Mouse (Mus musculus) liver, embryonic 12.5 days (tissue): Measurements from ENCODE around the gene Zfp354b. TPM values are rescaled to one million over a fixed set of nuclear protein-coding genes. Genes with fewer than 3 reads are reported as not detected.

Experiments used
- ATAC-seq: fragments of 200-750 bp; cut with Nextera tagmentation; 2 replicates; pipeline ENCODE4 v1.8.0; 2017; ENCODE audit warnings: moderate number of reproducible peaks, mild to moderate bottlenecking, moderate library complexity
- H3K27ac ChIP-seq: fragments of 300-500 bp; sonication (generic); 2 replicates; pipeline ENCODE4 v1.5.1; 2016; ENCODE audit warnings: mild to moderate bottlenecking
- H3K27me3 ChIP-seq: fragments of 300-500 bp; sonication (generic); replicated peaks from 2 replicates; pipeline ENCODE4 v1.6.1; 2016; ENCODE audit warnings: mild to moderate bottlenecking, moderate library complexity
- H3K36me3 ChIP-seq: fragments of 300-500 bp; sonication (generic); 2 replicates; pipeline ENCODE4 v1.6.1; 2016; ENCODE audit warnings: mild to moderate bottlenecking, moderate library complexity
- H3K4me1 ChIP-seq: fragments of 300-500 bp; sonication (generic); 2 replicates; pipeline ENCODE4 v1.6.1; 2016
- H3K4me2 ChIP-seq: fragments of 300-500 bp; sonication (generic); 2 replicates; pipeline ENCODE4 v1.6.1; 2016; ENCODE audit warnings: mild to moderate bottlenecking, moderate library complexity
- H3K4me3 ChIP-seq: fragments of 300-500 bp; sonication (generic); 2 replicates; pipeline ENCODE4 v1.5.1; 2016; ENCODE audit warnings: mild to moderate bottlenecking, moderate library complexity
- H3K9ac ChIP-seq: fragments of 300-500 bp; sonication (generic); 2 replicates; pipeline ENCODE4 v1.6.1; 2016; ENCODE audit warnings: mild to moderate bottlenecking, moderate library complexity
- H3K9me3 ChIP-seq: fragments of 300-500 bp; sonication (generic); replicated peaks from 2 replicates; pipeline ENCODE4 v1.6.1; 2016; ENCODE audit warnings: mild to moderate bottlenecking, moderate library complexity
- WGBS: fragments of 180-500 bp; shearing (Covaris S2); methylation state at CpG from one replicate; pipeline ENCODE4 v1.1.7; 2016; ENCODE audit not compliant: insufficient replicate concordance; 5-methylcytosine and 5-hydroxymethylcytosine counted together
- polyA plus RNA-seq: library from polyadenylated mRNA; unstranded; fragments of >200 nt; fragmentation: Nextera tagmentation; extraction: Ambion mirVana; gene quantifications from 2 replicates; pipeline ENCODE4 v1.2.1, GENCODE M21; 2016

Zfp354b gene
- polyA plus RNA-seq, 1 experiment from 2014 or later = 0.39 TPM

DNA sequence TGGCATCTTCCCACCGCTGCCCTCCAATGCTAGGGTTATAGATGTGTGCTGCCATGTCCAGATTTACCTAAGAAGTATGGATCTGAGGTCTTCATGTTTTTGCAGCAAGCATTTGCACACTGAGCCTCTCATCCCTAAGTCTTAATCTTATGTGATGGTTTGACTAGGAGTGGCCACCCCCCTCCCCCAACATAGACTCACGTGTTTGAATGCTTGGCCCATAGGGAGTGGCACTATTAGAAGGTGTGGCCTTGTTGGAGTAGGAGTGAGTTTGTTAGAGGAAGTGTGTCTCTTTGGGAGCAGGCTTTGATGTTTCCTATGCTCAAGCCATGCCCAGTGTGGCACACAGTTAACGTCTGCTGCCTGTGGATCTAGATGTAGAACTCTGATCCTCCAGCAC lies 52.8 kb downstream of the Zfp354b start:
- Histone ChIP-seq H3K27ac (no peak overlapping the region), H3K4me1 (no peaks in the 10 kb centered on the region), H3K27me3 (no peaks in the 10 kb centered on the region), H3K9me3 (peaks cover 5% of the 10 kb centered on the region), H3K4me2 (no peak overlapping the region), H3K36me3 (peaks cover 12% of the 10 kb centered on the region), H3K9ac (no peak overlapping the region), H3K4me3 (no peak overlapping the region)
- WGBS = 61% methylated on average over 3 of the region's 3 CpGs
- no peak for ATAC-seq

Other genes with a start within 250 kb of the Zfp354b start
- 3.9 and 4.3 TPM in 2 replicates for gene Zfp354c, start 103.9 kb downstream of the Zfp354b start, polyA plus RNA-seq
- 0.07 and 0.17 TPM in 2 replicates for gene Zfp879, start 90.1 kb downstream of the Zfp354b start, polyA plus RNA-seq
- 0.06 TPM in 1 of 2 replicates, not detected in the other for gene Grm6, start 80.9 kb downstream of the Zfp354b start, polyA plus RNA-seq
- gene Zfp454, start 44.0 kb downstream of the Zfp354b start, polyA plus RNA-seq = 0.60 and 0.91 TPM in 2 replicates
- gene Zfp2, start 15.5 kb downstream of the Zfp354b start, polyA plus RNA-seq = 3.1 and 3.3 TPM in 2 replicates
- gene 4933414I15Rik, start 12.1 kb upstream of the Zfp354b start, polyA plus RNA-seq = not detected in 2 replicates
- not detected in 2 replicates for gene Prop1, start 22.1 kb upstream of the Zfp354b start, polyA plus RNA-seq
- gene Olfr1378, start 34.9 kb upstream of the Zfp354b start, polyA plus RNA-seq = not detected in 2 replicates
- not detected in 2 replicates for gene Olfr1377, start 50.3 kb upstream of the Zfp354b start, polyA plus RNA-seq
- gene Olfr51, start 72.0 kb upstream of the Zfp354b start, polyA plus RNA-seq = not detected in 2 replicates
- gene Olfr54, start 82.6 kb upstream of the Zfp354b start, polyA plus RNA-seq = not detected in 2 replicates
- not detected in 2 replicates for gene Olfr1375, start 116.5 kb upstream of the Zfp354b start, polyA plus RNA-seq
- 1.8 and 2.4 TPM in 2 replicates for gene Zfp354a, start 127.6 kb upstream of the Zfp354b start, polyA plus RNA-seq